Mouse (Mus musculus) forebrain, postnatal 0 days (tissue): ENCODE results near the gene Chn1. TPM values are rescaled to one million over a fixed set of nuclear protein-coding genes. Genes with fewer than 3 reads are reported as not detected.
"Not testable (repeated sequence)": the region's sequence is repeated elsewhere in the genome, so short reads cannot be mapped to it uniquely, and the experiment has no call there.

Experiments
- ATAC-seq: fragments of 200-750 bp; cut with Nextera tagmentation; 2 replicates; pipeline ENCODE4 v1.8.0; 2017; ENCODE audit warnings: mild to moderate bottlenecking, moderate library complexity
- DNase-seq: peaks from one replicate; pipeline ENCODE4 v3.0.0-alpha.2; 2015
- H3K27ac ChIP-seq: fragments of 300-500 bp; sonication (generic); 2 replicates; pipeline ENCODE4 v1.5.1; 2014; ENCODE audit warnings: low read depth, mild to moderate bottlenecking, antibody characterized with exemption, low read length, moderate library complexity, mixed read lengths
- H3K27me3 ChIP-seq: fragments of 300-500 bp; sonication (generic); 2 replicates; pipeline ENCODE4 v1.6.1; 2014; ENCODE audit warnings: mild to moderate bottlenecking, low read length, mixed read lengths; ENCODE audit not compliant: insufficient read depth
- H3K36me3 ChIP-seq: fragments of 300-500 bp; sonication (generic); 2 replicates; pipeline ENCODE4 v1.6.1; 2014; ENCODE audit warnings: mild to moderate bottlenecking, moderate library complexity; ENCODE audit not compliant: insufficient read depth
- H3K4me1 ChIP-seq: fragments of 300-500 bp; sonication (generic); 2 replicates; pipeline ENCODE4 v1.6.1; 2014; ENCODE audit warnings: antibody characterized with exemption; ENCODE audit not compliant: insufficient read depth
- H3K4me2 ChIP-seq: fragments of 300-500 bp; sonication (generic); 2 replicates; pipeline ENCODE4 v1.6.1; 2014; ENCODE audit warnings: low read depth, mild to moderate bottlenecking, moderate library complexity
- H3K4me3 ChIP-seq: fragments of 300-500 bp; sonication (generic); 2 replicates; pipeline ENCODE4 v1.5.1; 2014; ENCODE audit warnings: low read depth, low read length, mixed read lengths
- H3K9ac ChIP-seq: fragments of 300-500 bp; sonication (generic); 2 replicates; pipeline ENCODE4 v1.6.1; 2014; ENCODE audit warnings: mild to moderate bottlenecking
- H3K9me3 ChIP-seq: fragments of 300-500 bp; sonication (generic); 2 replicates; pipeline ENCODE4 v1.6.1; 2016; ENCODE audit warnings: low read length
- CTCF ChIP-seq: sonication (generic); IDR thresholded peaks from 2 replicates; pipeline ENCODE4 v1.5.1; 2016; ENCODE audit warnings: antibody characterized with exemption, control low read depth, low read depth
- WGBS: fragments of 180-500 bp; shearing (Covaris S2); extraction: QIAGEN DNeasy Blood & Tissue Kit; methylation state at CpG from one replicate; pipeline ENCODE4 v1.1.7; 2014; 5-methylcytosine and 5-hydroxymethylcytosine counted together
- polyA plus RNA-seq: library from polyadenylated mRNA; unstranded; fragments of >200 nt; fragmentation: Nextera tagmentation; extraction: Ambion mirVana; gene quantifications from 2 replicates; pipeline ENCODE4 v1.2.1, GENCODE M21; 2015
- total RNA-seq: library from RNA; depleted of rRNA; stranded (reverse); fragments of >200 nt; gene quantifications from 2 replicates; pipeline ENCODE4 v1.2.3, GENCODE M21; 2014; rRNA removed

Chn1 gene
- total RNA-seq (136 and 157 TPM in 2 replicates), polyA plus RNA-seq (85.5 and 102 TPM in 2 replicates)

GRCm38 (mm10) chr2:73774786-73775682, at the start of gene Chn1:
Gene Chn1 (minus strand): TSS chr2:73775346.
- Histone ChIP-seq H3K27ac (peak within 1 kb of the TSS; percentile 94), H3K4me3 (peak within 1 kb of the TSS; percentile 97), H3K27me3 (no peaks in the 10 kb centered on the region), H3K4me2 (peak within 1 kb of the TSS; percentile 61), H3K9me3 (no peaks in the 10 kb centered on the region), H3K4me1 (peaks cover 26% of the 10 kb centered on the region), H3K36me3 (no peaks in the 10 kb centered on the region), H3K9ac (peak within 1 kb of the TSS; percentile 69)
- ATAC-seq (peak; percentile 95), DNase-seq (peak; percentile 95)
- no peak for TF ChIP-seq CTCF
- 1% methylated on average over 120 of the region's 131 CpGs for WGBS

GRCm38 (mm10) chr2:73818742-73819141, 43.6 kb upstream of the Chn1 start:
- no peak overlapping the region for H3K4me2 ChIP-seq
- ATAC-seq (no peak; the same call in 1 of the 2 replicates), DNase-seq (no peak)
- no peak overlapping the region for H3K9ac ChIP-seq
- H3K9me3 ChIP-seq = no peaks in the 10 kb centered on the region
- H3K4me3 ChIP-seq = no peak overlapping the region
- no peak overlapping the region for H3K27ac ChIP-seq
- H3K36me3 ChIP-seq = peaks cover 3% of the 10 kb centered on the region; the same call in 1 of the 2 replicates
- 72% methylated on average over 4 of the region's 4 CpGs for WGBS
- H3K4me1 ChIP-seq = no peaks in the 10 kb centered on the region
- TF ChIP-seq CTCF = no peak
- no peaks in the 10 kb centered on the region for H3K27me3 ChIP-seq

GRCm38 (mm10) chr2:73807609-73808008, 32.5 kb upstream of the Chn1 start:
- DNase-seq = no peak
- Histone ChIP-seq H3K4me1 (no peaks in the 10 kb centered on the region), H3K27ac (no peak overlapping the region), H3K9ac (no peak overlapping the region), H3K36me3 (no peaks in the 10 kb centered on the region), H3K27me3 (no peaks in the 10 kb centered on the region), H3K4me3 (no peak overlapping the region), H3K9me3 (no peaks in the 10 kb centered on the region), H3K4me2 (no peak overlapping the region)
- WGBS = 85% methylated on average over 8 of the region's 8 CpGs
- ATAC-seq = no peak
- peak; percentile 29; the same call in 1 of the 2 replicates for TF ChIP-seq CTCF

- not testable (repeated sequence) for H3K4me1 ChIP-seq, H3K36me3 ChIP-seq, H3K9me3 ChIP-seq, H3K4me2 ChIP-seq, ATAC-seq, H3K27me3 ChIP-seq, H3K4me3 ChIP-seq, H3K9ac ChIP-seq, DNase-seq, H3K27ac ChIP-seq
- WGBS = 93% methylated on average over 9 of the region's 9 CpGs
Observed at GRCm38 (mm10) chr2:73800127-73800526, 25.0 kb upstream of the Chn1 start.

- no peaks in the 10 kb centered on the region for H3K36me3 ChIP-seq
- no peaks in the 10 kb centered on the region for H3K9me3 ChIP-seq
- H3K27me3 ChIP-seq = no peaks in the 10 kb centered on the region
- no peak overlapping the region for H3K4me3 ChIP-seq
- no peak for DNase-seq
- WGBS = 80% methylated on average over 5 of the region's 5 CpGs
- ATAC-seq = no peak
- no peak overlapping the region for H3K27ac ChIP-seq
- H3K4me2 ChIP-seq = no peak overlapping the region
- no peaks in the 10 kb centered on the region for H3K4me1 ChIP-seq
- TF ChIP-seq CTCF = no peak
- H3K9ac ChIP-seq = no peak overlapping the region
Observed at GRCm38 (mm10) chr2:73798786-73799185, 23.6 kb upstream of the Chn1 start.

GRCm38 (mm10) chr2:73798136-73798535, 23.0 kb upstream of the Chn1 start:
- Histone ChIP-seq H3K4me3 (no peak overlapping the region), H3K27ac (no peak overlapping the region), H3K27me3 (no peaks in the 10 kb centered on the region), H3K9ac (no peak overlapping the region), H3K9me3 (no peaks in the 10 kb centered on the region), H3K4me1 (no peaks in the 10 kb centered on the region), H3K4me2 (no peak overlapping the region), H3K36me3 (no peaks in the 10 kb centered on the region)
- 29% methylated on average over 4 of the region's 4 CpGs for WGBS
- ATAC-seq = no peak
- DNase-seq = no peak
- no peak for TF ChIP-seq CTCF

- peak; percentile 52 for TF ChIP-seq CTCF
- Histone ChIP-seq H3K36me3 (no peaks in the 10 kb centered on the region), H3K9me3 (no peaks in the 10 kb centered on the region), H3K9ac (no peak overlapping the region), H3K4me1 (no peaks in the 10 kb centered on the region), H3K4me2 (no peak overlapping the region), H3K4me3 (no peak overlapping the region), H3K27ac (no peak overlapping the region), H3K27me3 (no peaks in the 10 kb centered on the region)
- ATAC-seq = no peak
- 60% methylated on average over 19 of the region's 19 CpGs for WGBS
- DNase-seq = no peak
Observed at GRCm38 (mm10) chr2:73791846-73792630, 16.9 kb upstream of the Chn1 start.
